Mouse (Mus musculus) myocyte (in vitro differentiated cells): ENCODE results near the gene Golga5.

ENCODE experiments used
- CEBPB ChIP-seq: IDR thresholded peaks from 2 replicates; pipeline ENCODE4 v1.6.1; 2011; ENCODE audit warnings: mild to moderate bottlenecking, moderate library complexity; ENCODE audit not compliant: poor library complexity, insufficient read depth, severe bottlenecking
- E2F4 ChIP-seq: IDR thresholded peaks from one replicate; pipeline ENCODE4 v1.6.1; 2011; ENCODE audit warnings: mild to moderate bottlenecking, control low read depth, moderate library complexity; ENCODE audit not compliant: insufficient read depth
- MAX ChIP-seq: IDR thresholded peaks from one replicate; pipeline ENCODE4 v1.6.1; 2011; ENCODE audit warnings: low read depth, mild to moderate bottlenecking, control low read depth
- MYOG ChIP-seq, 3 experiments: IDR thresholded peaks; one replicate each; pipeline ENCODE4 v1.6.1; 2011; ENCODE audit warnings: control low read depth in 2 of 3, low read depth in 2 of 3, mild to moderate bottlenecking in 2 of 3; ENCODE audit not compliant: insufficient read length in 2 of 3, control insufficient read depth in 1 of 3, insufficient read depth in 1 of 3
- POLR2A ChIP-seq: IDR thresholded peaks from one replicate; pipeline ENCODE4 v1.6.1; 2011; ENCODE audit warnings: low read depth, mild to moderate bottlenecking, control low read depth, moderate library complexity; ENCODE audit not compliant: insufficient read length
- POLR2AphosphoS2 ChIP-seq: IDR thresholded peaks from one replicate; pipeline ENCODE4 v1.6.1; 2011; ENCODE audit warnings: low read depth, control low read depth; ENCODE audit not compliant: insufficient read length
- SRF ChIP-seq: IDR thresholded peaks from one replicate; pipeline ENCODE4 v1.6.1; 2011; ENCODE audit warnings: low read depth; ENCODE audit not compliant: control insufficient read depth, insufficient read length
- TCF12 ChIP-seq: IDR thresholded peaks from one replicate; pipeline ENCODE4 v1.6.1; 2011; ENCODE audit warnings: mild to moderate bottlenecking, control low read depth; ENCODE audit not compliant: poor library complexity, insufficient read depth, severe bottlenecking
- TCF3 ChIP-seq: IDR thresholded peaks from one replicate; pipeline ENCODE4 v1.6.1; 2011; ENCODE audit warnings: low read depth, control low read depth; ENCODE audit not compliant: insufficient read length
- USF1 ChIP-seq: IDR thresholded peaks from one replicate; pipeline ENCODE4 v1.6.1; 2011; ENCODE audit warnings: low read depth, mild to moderate bottlenecking, control low read depth, moderate library complexity

DNA sequence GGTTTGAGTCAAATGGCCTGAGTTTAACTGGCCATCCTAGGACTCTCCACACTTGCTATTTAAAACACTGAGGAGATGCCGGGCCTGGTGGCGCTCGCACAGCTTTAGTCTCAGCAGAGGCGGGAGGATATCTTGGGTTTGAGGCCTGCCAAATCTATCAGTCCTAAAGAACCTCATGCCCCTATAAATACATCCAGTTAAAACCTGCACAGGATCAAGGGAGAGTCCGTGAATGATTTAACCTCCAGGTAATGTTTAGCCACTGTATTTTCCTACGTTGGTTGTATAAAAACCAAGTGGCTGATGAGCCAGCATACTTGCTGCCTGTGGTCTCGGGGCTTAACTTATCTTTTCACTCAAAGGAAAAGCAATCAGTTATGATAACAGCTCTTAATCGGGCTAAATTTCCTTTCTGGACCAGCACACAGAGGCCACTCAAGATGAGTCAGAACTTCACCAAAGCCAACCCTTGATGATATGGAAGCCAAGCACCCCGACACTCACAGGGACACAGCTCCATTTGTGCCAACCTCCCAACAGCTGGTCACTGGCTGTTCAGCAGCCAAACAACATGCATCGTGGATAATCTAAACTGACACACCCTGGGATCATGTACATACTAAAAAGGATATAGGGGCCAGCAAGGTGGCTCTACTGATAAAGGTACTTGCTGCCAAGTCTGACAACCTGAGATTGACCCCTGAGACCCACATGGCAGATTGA lies 48.6 kb upstream of the Golga5 start:
- no peak for TF ChIP-seq E2F4
- no peak for TF ChIP-seq POLR2AphosphoS2
- no peak for TF ChIP-seq POLR2A
- TF ChIP-seq SRF, result no peak
- TF ChIP-seq MAX, result no peak
- TF ChIP-seq MYOG (IDR thresholded peaks at IDR 0.05; ENCODE audit: control insufficient read depth in 1 of 3, insufficient read depth in 1 of 3, insufficient read length in 2 of 3, low read depth in 2 of 3), result peak; percentile 41 to 85 (median 46)
- no peak for TF ChIP-seq USF1
- TF ChIP-seq CEBPB, result no peak
- no peak for TF ChIP-seq TCF3
- TF ChIP-seq TCF12, result no peak
